Mouse (Mus musculus) ES-E14 (cell line): ENCODE data around the gene Trp53tg5. TPM values are rescaled to one million over a fixed set of nuclear protein-coding genes. Genes with fewer than 3 reads are reported as not detected.

Experiments used
- DNase-seq: peaks from one replicate; pipeline ENCODE4 v3.0.0-alpha.2; 2013; ENCODE audit warnings: low read depth, low spot score
- H3K27ac ChIP-seq: 2 replicates; pipeline ENCODE4 v1.5.1; 2012; ENCODE audit warnings: low read depth, mild to moderate bottlenecking, low read length, moderate library complexity, mixed read lengths; ENCODE audit not compliant: poor library complexity, insufficient read depth, severe bottlenecking
- H3K36me3 ChIP-seq: 2 replicates; pipeline ENCODE4 v1.6.1; 2012; ENCODE audit warnings: mild to moderate bottlenecking, low read length, moderate library complexity, mixed read lengths; ENCODE audit not compliant: control insufficient read depth, poor library complexity, insufficient read depth, severe bottlenecking
- H3K4me1 ChIP-seq, 2 experiments: fragments of 150-350 bp in 1 of 2; sonication (generic) in 1 of 2; 2 replicates each; pipeline ENCODE4 v1.6.1; 2012; ENCODE audit warnings: low read length in 2 of 2, mild to moderate bottlenecking in 1 of 2, mixed read lengths in 1 of 2; ENCODE audit not compliant: control insufficient read depth in 2 of 2, insufficient read depth in 2 of 2, poor library complexity in 1 of 2
- H3K4me3 ChIP-seq, 2 experiments: fragments of 150-350 bp in 1 of 2; sonication (generic) in 1 of 2; 2 replicates each; pipeline ENCODE4 v1.5.1; 2012; ENCODE audit warnings: low read length in 2 of 2, low read depth in 1 of 2, mild to moderate bottlenecking in 1 of 2, mixed read lengths in 1 of 2; ENCODE audit not compliant: insufficient read depth in 1 of 2, poor library complexity in 1 of 2, severe bottlenecking in 1 of 2
- H3K9ac ChIP-seq: 2 replicates; pipeline ENCODE4 v1.6.1; 2012; ENCODE audit warnings: low read depth, mild to moderate bottlenecking, low read length, mixed read lengths; ENCODE audit not compliant: poor library complexity, insufficient read depth, severe bottlenecking
- H3K9me3 ChIP-seq: fragments of 150-350 bp; sonication (generic); 2 replicates; pipeline ENCODE4 v1.6.1; 2012; ENCODE audit warnings: low read depth, mild to moderate bottlenecking, low read length; ENCODE audit not compliant: control insufficient read depth, insufficient read depth
- CHD2 ChIP-seq: IDR thresholded peaks from 2 replicates; pipeline ENCODE4 v1.6.1; 2014; ENCODE audit warnings: mild to moderate bottlenecking, low read depth, low read length, inconsistent platforms
- HCFC1 ChIP-seq: IDR thresholded peaks from 2 replicates; pipeline ENCODE4 v1.6.1; 2012; ENCODE audit warnings: low read length, inconsistent platforms, borderline replicate concordance; ENCODE audit not compliant: insufficient read depth
- MAFK ChIP-seq: IDR thresholded peaks from 2 replicates; pipeline ENCODE4 v1.6.1; 2014; ENCODE audit warnings: mild to moderate bottlenecking, low read depth, low read length, inconsistent platforms; ENCODE audit not compliant: insufficient read depth
- ZC3H11A ChIP-seq: IDR thresholded peaks from 2 replicates; pipeline ENCODE4 v1.6.1; 2012; ENCODE audit warnings: low read depth, mild to moderate bottlenecking, inconsistent platforms, low read length, borderline replicate concordance
- ZNF384 ChIP-seq: IDR thresholded peaks from 2 replicates; pipeline ENCODE4 v1.6.1; 2012; ENCODE audit warnings: low read depth, low read length, inconsistent platforms
- in situ Hi-C, 2 experiments: fragments of 600-800 bp; cut with MboI; formaldehyde crosslinking; loops; one replicate each; pipeline ENCODE4 v1.15.1; 2025; ENCODE audit warnings: low sequenced_read_pairs in 2 of 2, inconsistent platforms in 1 of 2; ENCODE audit not compliant: unreplicated experiment in 2 of 2
- total RNA-seq: library from RNA; depleted of rRNA; stranded (reverse); fragments of 300-350 nt; gene quantifications from 2 replicates; pipeline ENCODE4 v1.2.3, GENCODE M21; 2012

Gene Trp53tg5
- total RNA-seq, 1 experiment: 0.22 TPM

GRCm38 (mm10) chr2:164446086-164446469 is 27.4 kb downstream of the Trp53tg5 start:
- Histone ChIP-seq H3K4me3 (no peak overlapping the region), H3K4me1 (peaks cover 5 to 12% of the 10 kb centered on the region in 2 experiments), H3K27ac (no peak overlapping the region), H3K9me3 (no peaks in the 10 kb centered on the region), H3K9ac (no peak overlapping the region), H3K36me3 (peaks cover 2% of the 10 kb centered on the region; the same call in 1 of the 2 replicates)
- no peak for TF ChIP-seq CHD2
- no peak for TF ChIP-seq ZC3H11A
- TF ChIP-seq HCFC1: no peak
- no peak for TF ChIP-seq MAFK
- TF ChIP-seq ZNF384: no peak
- in situ Hi-C loops: no loop called here
- no peak for DNase-seq

- no peak for DNase-seq
- Histone ChIP-seq H3K36me3 (peaks cover 3% of the 10 kb centered on the region; the same call in 1 of the 2 replicates), H3K9me3 (no peaks in the 10 kb centered on the region), H3K27ac (peak overlapping the region; percentile 33; the same call in 1 of the 2 replicates), H3K4me3 (no peak overlapping the region), H3K4me1 (peaks cover 5 to 15% of the 10 kb centered on the region in 2 experiments), H3K9ac (no peak overlapping the region)
- in situ Hi-C loops: no loop called here
- TF ChIP-seq ZNF384: no peak
- TF ChIP-seq ZC3H11A: no peak
- TF ChIP-seq MAFK: no peak
- TF ChIP-seq CHD2: no peak
- no peak for TF ChIP-seq HCFC1
These were observed 28.0 kb downstream of the Trp53tg5 start for GRCm38 (mm10) chr2:164445399-164446085.

GRCm38 (mm10) chr2:164444701-164445100 is 28.8 kb downstream of the Trp53tg5 start:
- Histone ChIP-seq H3K4me3 (no peak overlapping the region), H3K27ac (no peak overlapping the region; the same call in 1 of the 2 replicates), H3K9me3 (no peaks in the 10 kb centered on the region), H3K9ac (no peak overlapping the region), H3K4me1 (peaks cover 5 to 22% of the 10 kb centered on the region in 2 experiments), H3K36me3 (peaks cover 3% of the 10 kb centered on the region; the same call in 1 of the 2 replicates)
- TF ChIP-seq CHD2 (no peak), ZC3H11A (no peak), MAFK (no peak), HCFC1 (no peak), ZNF384 (no peak)
- in situ Hi-C loops: no loop called here
- no peak for DNase-seq

GRCm38 (mm10) chr2:164443460-164444000 is 30.0 kb downstream of the Trp53tg5 start, which contains the start of gene Sdc4:
Gene Sdc4, minus strand, starts transcription at chr2:164443887.
- peaks cover 5 to 30% of the 10 kb centered on the region in 2 experiments for H3K4me1 ChIP-seq
- H3K9ac ChIP-seq: peak within 1 kb of the TSS; percentile 67
- peak within 1 kb of the TSS; percentile 78 to 92 for H3K4me3 ChIP-seq
- peak within 1 kb of the TSS; percentile 24; the same call in 1 of the 2 replicates for H3K27ac ChIP-seq
- in situ Hi-C loops: no loop called here
- H3K36me3 ChIP-seq: peaks cover 3% of the 10 kb centered on the region; the same call in 1 of the 2 replicates
- no peaks in the 10 kb centered on the region for H3K9me3 ChIP-seq
- no peak for TF ChIP-seq MAFK
- no peak for TF ChIP-seq CHD2
- no peak for TF ChIP-seq ZC3H11A
- no peak for DNase-seq
